Mouse (Mus musculus): ENCODE results near the gene Inhbc. TPM values are rescaled to one million over a fixed set of nuclear protein-coding genes. Genes with fewer than 3 reads are reported as not detected.

Inhbc gene
- total and polyA plus RNA-seq, 3 experiments, result 0.20 to 0.38 TPM; not detected in 1

- no peak overlapping the region for H3K9ac ChIP-seq (ENCODE audit: insufficient read depth, low read depth)
- no peak overlapping the region for H3K4me3 ChIP-seq (replicated peaks in 1 of 3; ENCODE audit: low read depth in 2 of 3, low read length in 2 of 3, poor library complexity in 1 of 3)
- H3K79me2 ChIP-seq (replicated peaks; ENCODE audit: control insufficient read depth, extremely low read depth, insufficient read depth, poor library complexity, severe bottlenecking), result no peaks in the 10 kb centered on the region
- H3K4me2 ChIP-seq (ENCODE audit: insufficient read depth, low read depth, poor library complexity, severe bottlenecking), result no peak overlapping the region
- H3K27ac ChIP-seq (ENCODE audit: insufficient read depth, low read depth), result no peak overlapping the region
- dilution Hi-C loops (cut with MboI; ENCODE audit: extremely low pct_ligation_motif_present, extremely low pct_unique_long_range_greater_than_20kb, low sequenced_read_pairs), result no loop called here
- H3K9me3 ChIP-seq (replicated peaks; ENCODE audit: low read length), result no peaks in the 10 kb centered on the region
- TF ChIP-seq IRF4 (IDR thresholded peaks at IDR 0.05; ENCODE audit: low read depth, low read length), result no peak
- no peak for TF ChIP-seq CHD1 (IDR thresholded peaks at IDR 0.05; ENCODE audit: low read depth, low read length)
- TF ChIP-seq ELF1 (IDR thresholded peaks at IDR 0.05; ENCODE audit: low read depth, low read length), result no peak
- TF ChIP-seq MAX (IDR thresholded peaks at IDR 0.05; ENCODE audit: low read length), result no peak
- no peak for TF ChIP-seq POLR2A (IDR thresholded peaks at IDR 0.05; ENCODE audit: low read depth, low read length)
- no peak for TF ChIP-seq BHLHE40 (IDR thresholded peaks at IDR 0.05; ENCODE audit: low read depth, low read length)
- TF ChIP-seq ETS1 (conservative IDR thresholded peaks at IDR 0.05; ENCODE audit: low read depth, low read length), result no peak
- no peak for TF ChIP-seq MEF2A (IDR thresholded peaks at IDR 0.05; ENCODE audit: borderline replicate concordance, low read depth, low read length)
- TF ChIP-seq CHD2 (IDR thresholded peaks at IDR 0.05; ENCODE audit: low read length), result no peak
- TF ChIP-seq MXI1 (IDR thresholded peaks at IDR 0.05; ENCODE audit: low read depth, low read length), result no peak
- no peak for TF ChIP-seq NELFE (IDR thresholded peaks at IDR 0.05; ENCODE audit: low read depth, low read length)
- TF ChIP-seq USF2 (conservative IDR thresholded peaks at IDR 0.05; ENCODE audit: low read depth, low read length), result no peak
- no peak for TF ChIP-seq UBTF (IDR thresholded peaks at IDR 0.05; ENCODE audit: low read depth, low read length)
- no peak for TF ChIP-seq ZNF384 (IDR thresholded peaks at IDR 0.05; ENCODE audit: low read depth, low read length)
- TF ChIP-seq MAFK (IDR thresholded peaks at IDR 0.05; ENCODE audit: insufficient replicate concordance, low read length), result no peak
- TF ChIP-seq SMC3 (IDR thresholded peaks at IDR 0.05; ENCODE audit: low read depth, low read length), result no peak
- no peak for TF ChIP-seq USF1 (IDR thresholded peaks at IDR 0.05; ENCODE audit: low read depth, low read length)
- TF ChIP-seq MYC (IDR thresholded peaks at IDR 0.05; ENCODE audit: low read depth, low read length), result no peak
- TF ChIP-seq TCF12 (IDR thresholded peaks at IDR 0.05; ENCODE audit: low read depth, low read length), result no peak
- no peaks in the 10 kb centered on the region for H3K36me3 ChIP-seq (replicated peaks in 1 of 2; ENCODE audit: control insufficient read depth in 1 of 2, insufficient read depth in 1 of 2, low read length in 1 of 2)
- in situ Hi-C loops (cut with MboI; ENCODE audit: low pct_ligation_motif_present, low pct_unique_long_range_greater_than_20kb, low sequenced_read_pairs), result no loop called here
- H3K4me1 ChIP-seq (ENCODE audit: control insufficient read depth in 1 of 2, insufficient read depth in 2 of 2), result peaks cover 5 to 25% of the 10 kb centered on the region in 2 experiments
- H3K27me3 ChIP-seq (replicated peaks), result no peaks in the 10 kb centered on the region
- DNase-seq (ENCODE audit: extremely low read depth), result no peak
Observed at GRCm38 (mm10) chr10:127319969-127320368, 50.3 kb downstream of the Inhbc start.

DNA sequence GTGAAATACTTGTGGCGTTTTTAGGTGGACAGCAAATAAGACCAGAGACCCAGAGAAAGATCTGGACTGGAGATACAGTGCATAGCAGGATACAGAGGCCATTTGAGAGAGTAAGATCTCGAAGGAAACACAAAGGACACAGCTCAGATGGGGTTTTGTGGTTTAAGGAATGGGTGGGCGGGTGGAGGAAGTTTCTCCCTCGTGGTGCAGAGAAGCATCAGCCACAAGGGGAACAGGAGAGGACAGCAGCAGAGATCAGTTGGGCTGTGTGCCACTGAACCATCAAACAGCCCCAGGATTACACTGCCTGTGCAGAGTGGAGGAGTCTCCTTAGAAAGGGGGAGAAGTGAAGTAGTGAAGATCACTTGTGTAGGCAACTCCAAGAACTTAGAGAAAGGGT is 52.2 kb downstream of the Inhbc start:
- Histone ChIP-seq H3K9me3 (replicated peaks; ENCODE audit: low read length) (no peaks in the 10 kb centered on the region), H3K36me3 (replicated peaks in 1 of 2; ENCODE audit: control insufficient read depth in 1 of 2, insufficient read depth in 1 of 2, low read length in 1 of 2) (no peaks in the 10 kb centered on the region), H3K27me3 (replicated peaks) (no peaks in the 10 kb centered on the region), H3K4me1 (ENCODE audit: control insufficient read depth in 1 of 2, insufficient read depth in 2 of 2) (peaks cover 4 to 19% of the 10 kb centered on the region in 2 experiments), H3K9ac (ENCODE audit: insufficient read depth, low read depth) (no peak overlapping the region), H3K4me2 (ENCODE audit: insufficient read depth, low read depth, poor library complexity, severe bottlenecking) (no peak overlapping the region), H3K4me3 (replicated peaks in 1 of 3; ENCODE audit: low read depth in 2 of 3, low read length in 2 of 3, poor library complexity in 1 of 3) (no peak overlapping the region), H3K27ac (ENCODE audit: insufficient read depth, low read depth) (no peak overlapping the region), H3K79me2 (replicated peaks; ENCODE audit: control insufficient read depth, extremely low read depth, insufficient read depth, poor library complexity, severe bottlenecking) (no peaks in the 10 kb centered on the region)
- no peak for DNase-seq (ENCODE audit: extremely low read depth)
- dilution Hi-C loops (cut with MboI; ENCODE audit: extremely low pct_ligation_motif_present, extremely low pct_unique_long_range_greater_than_20kb, low sequenced_read_pairs), result no loop called here
- in situ Hi-C loops (cut with MboI; ENCODE audit: low pct_ligation_motif_present, low pct_unique_long_range_greater_than_20kb, low sequenced_read_pairs), result no loop called here
- TF ChIP-seq MXI1 (IDR thresholded peaks at IDR 0.05; ENCODE audit: low read depth, low read length) (no peak), BHLHE40 (IDR thresholded peaks at IDR 0.05; ENCODE audit: low read depth, low read length) (no peak), ELF1 (IDR thresholded peaks at IDR 0.05; ENCODE audit: low read depth, low read length) (no peak), SMC3 (IDR thresholded peaks at IDR 0.05; ENCODE audit: low read depth, low read length) (no peak), CTCF (conservative IDR thresholded peaks at IDR 0.05 in 1 of 2, IDR thresholded peaks at IDR 0.05 in 1 of 2; ENCODE audit: low read depth in 2 of 2, low read length in 2 of 2) (no peak), USF1 (IDR thresholded peaks at IDR 0.05; ENCODE audit: low read depth, low read length) (no peak), CHD1 (IDR thresholded peaks at IDR 0.05; ENCODE audit: low read depth, low read length) (no peak), JUN (IDR thresholded peaks at IDR 0.05; ENCODE audit: insufficient read depth, low read depth, low read length) (no peak), IRF4 (IDR thresholded peaks at IDR 0.05; ENCODE audit: low read depth, low read length) (no peak), RCOR1 (conservative IDR thresholded peaks at IDR 0.05; ENCODE audit: low read depth, low read length) (no peak), RAD21 (IDR thresholded peaks at IDR 0.05; ENCODE audit: low read depth, low read length) (no peak), ZC3H11A (IDR thresholded peaks at IDR 0.05; ENCODE audit: low read depth, low read length) (no peak), NELFE (IDR thresholded peaks at IDR 0.05; ENCODE audit: low read depth, low read length) (no peak), PAX5 (IDR thresholded peaks at IDR 0.05; ENCODE audit: low read length) (no peak), MAZ (IDR thresholded peaks at IDR 0.05; ENCODE audit: low read depth, low read length) (no peak), GABPA (IDR thresholded peaks at IDR 0.05; ENCODE audit: insufficient replicate concordance, low read depth, low read length) (no peak), JUND (conservative IDR thresholded peaks at IDR 0.05; ENCODE audit: low read depth, low read length) (no peak), TCF12 (IDR thresholded peaks at IDR 0.05; ENCODE audit: low read depth, low read length) (no peak), HCFC1 (IDR thresholded peaks at IDR 0.05; ENCODE audit: low read depth, low read length) (no peak), E2F4 (IDR thresholded peaks at IDR 0.05; ENCODE audit: insufficient replicate concordance, low read depth, low read length) (no peak)
